Mouse (Mus musculus): ENCODE results near the gene Bicdl1. TPM values are rescaled to one million over a fixed set of nuclear protein-coding genes. Genes with fewer than 3 reads are reported as not detected.

The Bicdl1 gene
- polyA plus RNA-seq, 1 experiment from 2014 or later, result 13.7 TPM

- Histone ChIP-seq H3K36me3 (ENCODE audit: control insufficient read depth, insufficient read depth, low read length) (no peaks in the 10 kb centered on the region), H3K4me1 (ENCODE audit: control insufficient read depth, insufficient read depth, low read length) (no peaks in the 10 kb centered on the region), H3K27me3 (replicated peaks; ENCODE audit: control insufficient read depth, insufficient read depth, low read length) (no peaks in the 10 kb centered on the region), H3K9ac (ENCODE audit: low read depth, low read length) (no peak overlapping the region), H3K4me2 (ENCODE audit: low read depth, low read length) (no peak overlapping the region), H3K4me3 (ENCODE audit: low read depth, low read length) (no peak overlapping the region), H3K27ac (replicated peaks; ENCODE audit: low read depth, low read length) (no peak overlapping the region), H3K9me3 (ENCODE audit: control insufficient read depth, low read length) (no peaks in the 10 kb centered on the region)
- DNase-seq (ENCODE audit: low spot score) (no peak), ATAC-seq (ENCODE audit: low read depth) (no peak)
- whole genome bisulfite sequencing, result 78% methylated on average over 21 of the region's 21 CpGs
These were observed 9.0 kb downstream of the Bicdl1 start for GRCm38 (mm10) chr5:115722188-115722959.

GRCm38 (mm10) chr5:115720761-115721160 is 10.7 kb downstream of the Bicdl1 start:
- DNase-seq (ENCODE audit: low spot score) (no peak), ATAC-seq (ENCODE audit: low read depth) (no peak)
- H3K27me3 ChIP-seq (replicated peaks; ENCODE audit: control insufficient read depth, insufficient read depth, low read length), result no peaks in the 10 kb centered on the region
- no peak overlapping the region for H3K4me2 ChIP-seq (ENCODE audit: low read depth, low read length)
- H3K36me3 ChIP-seq (ENCODE audit: control insufficient read depth, insufficient read depth, low read length), result no peaks in the 10 kb centered on the region
- WGBS, result 50% methylated on average over 3 of the region's 3 CpGs
- no peak overlapping the region for H3K4me3 ChIP-seq (ENCODE audit: low read depth, low read length)
- no peak overlapping the region for H3K9ac ChIP-seq (ENCODE audit: low read depth, low read length)
- no peaks in the 10 kb centered on the region for H3K4me1 ChIP-seq (ENCODE audit: control insufficient read depth, insufficient read depth, low read length)
- no peaks in the 10 kb centered on the region for H3K9me3 ChIP-seq (ENCODE audit: control insufficient read depth, low read length)
- H3K27ac ChIP-seq (replicated peaks; ENCODE audit: low read depth, low read length), result no peak overlapping the region

DNA sequence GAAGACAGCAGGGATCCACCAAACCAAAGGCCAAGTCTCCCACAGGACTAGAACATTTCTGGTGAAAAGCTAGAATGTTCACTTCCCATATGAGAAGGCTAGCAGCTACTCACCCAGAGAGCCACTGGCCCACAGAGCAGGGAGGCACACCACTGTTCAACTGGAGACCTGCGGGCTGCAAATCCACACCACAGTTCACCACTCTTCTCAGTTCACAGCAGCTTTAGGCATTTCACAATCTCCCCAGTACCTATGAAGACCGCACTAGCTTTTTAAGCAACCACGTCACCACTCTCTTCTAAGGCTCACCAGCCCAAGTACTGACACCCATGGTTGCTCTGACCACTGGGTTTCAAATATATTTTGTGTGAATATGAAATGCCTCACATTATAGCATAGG is 13.7 kb downstream of the Bicdl1 start:
- H3K4me3 ChIP-seq (ENCODE audit: low read depth, low read length), result no peak overlapping the region
- H3K4me2 ChIP-seq (ENCODE audit: low read depth, low read length), result no peak overlapping the region
- H3K9me3 ChIP-seq (ENCODE audit: control insufficient read depth, low read length), result no peaks in the 10 kb centered on the region
- no peaks in the 10 kb centered on the region for H3K27me3 ChIP-seq (replicated peaks; ENCODE audit: control insufficient read depth, insufficient read depth, low read length)
- H3K4me1 ChIP-seq (ENCODE audit: control insufficient read depth, insufficient read depth, low read length), result no peaks in the 10 kb centered on the region
- no peak overlapping the region for H3K9ac ChIP-seq (ENCODE audit: low read depth, low read length)
- WGBS, result 94% methylated on average over 3 of the region's 3 CpGs
- DNase-seq (ENCODE audit: low spot score), result no peak
- H3K27ac ChIP-seq (replicated peaks; ENCODE audit: low read depth, low read length), result no peak overlapping the region
- H3K36me3 ChIP-seq (ENCODE audit: control insufficient read depth, insufficient read depth, low read length), result no peaks in the 10 kb centered on the region
- ATAC-seq (ENCODE audit: low read depth), result no peak

DNA sequence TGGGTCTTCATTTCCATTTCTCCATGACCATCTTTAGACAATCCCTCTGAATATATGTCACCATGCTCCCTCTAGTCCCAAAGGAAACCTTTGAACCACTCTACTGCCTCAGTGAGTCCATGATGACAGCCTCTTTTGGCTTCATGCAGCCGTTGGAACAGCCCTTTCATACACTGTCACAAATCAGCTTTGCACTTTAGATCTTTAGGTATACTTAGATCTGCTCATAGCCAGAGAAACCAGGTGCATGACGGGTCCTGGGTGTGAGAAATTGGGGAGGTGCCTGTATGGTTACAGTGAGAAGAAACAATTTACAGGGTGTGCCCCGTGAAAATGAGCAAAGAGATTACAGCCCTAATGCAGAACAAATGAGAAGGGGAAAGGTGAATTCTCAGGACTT is 14.3 kb downstream of the Bicdl1 start:
- no peaks in the 10 kb centered on the region for H3K36me3 ChIP-seq (ENCODE audit: control insufficient read depth, insufficient read depth, low read length)
- H3K27me3 ChIP-seq (replicated peaks; ENCODE audit: control insufficient read depth, insufficient read depth, low read length), result no peaks in the 10 kb centered on the region
- H3K4me3 ChIP-seq (ENCODE audit: low read depth, low read length), result no peak overlapping the region
- H3K4me1 ChIP-seq (ENCODE audit: control insufficient read depth, insufficient read depth, low read length), result no peaks in the 10 kb centered on the region
- H3K4me2 ChIP-seq (ENCODE audit: low read depth, low read length), result no peak overlapping the region
- DNase-seq (ENCODE audit: low spot score), result no peak
- H3K27ac ChIP-seq (replicated peaks; ENCODE audit: low read depth, low read length), result no peak overlapping the region
- no peak overlapping the region for H3K9ac ChIP-seq (ENCODE audit: low read depth, low read length)
- ATAC-seq (ENCODE audit: low read depth), result no peak
- H3K9me3 ChIP-seq (ENCODE audit: control insufficient read depth, low read length), result no peaks in the 10 kb centered on the region
- 79% methylated on average over 3 of the region's 3 CpGs for WGBS

- WGBS, result 66% methylated on average over 6 of the region's 6 CpGs
- Histone ChIP-seq H3K4me2 (ENCODE audit: low read depth, low read length) (no peak overlapping the region), H3K27me3 (replicated peaks; ENCODE audit: control insufficient read depth, insufficient read depth, low read length) (no peaks in the 10 kb centered on the region), H3K9ac (ENCODE audit: low read depth, low read length) (no peak overlapping the region), H3K27ac (replicated peaks; ENCODE audit: low read depth, low read length) (no peak overlapping the region), H3K4me3 (ENCODE audit: low read depth, low read length) (no peak overlapping the region), H3K9me3 (ENCODE audit: control insufficient read depth, low read length) (no peaks in the 10 kb centered on the region), H3K36me3 (ENCODE audit: control insufficient read depth, insufficient read depth, low read length) (no peaks in the 10 kb centered on the region), H3K4me1 (ENCODE audit: control insufficient read depth, insufficient read depth, low read length) (no peaks in the 10 kb centered on the region)
- ATAC-seq (ENCODE audit: low read depth) (no peak), DNase-seq (ENCODE audit: low spot score) (no peak)
These were observed 15.0 kb downstream of the Bicdl1 start for GRCm38 (mm10) chr5:115716426-115716825.

GRCm38 (mm10) chr5:115714761-115715160 is 16.7 kb downstream of the Bicdl1 start:
- no peaks in the 10 kb centered on the region for H3K9me3 ChIP-seq (ENCODE audit: control insufficient read depth, low read length)
- 84% methylated on average over 7 of the region's 7 CpGs for WGBS

DNA sequence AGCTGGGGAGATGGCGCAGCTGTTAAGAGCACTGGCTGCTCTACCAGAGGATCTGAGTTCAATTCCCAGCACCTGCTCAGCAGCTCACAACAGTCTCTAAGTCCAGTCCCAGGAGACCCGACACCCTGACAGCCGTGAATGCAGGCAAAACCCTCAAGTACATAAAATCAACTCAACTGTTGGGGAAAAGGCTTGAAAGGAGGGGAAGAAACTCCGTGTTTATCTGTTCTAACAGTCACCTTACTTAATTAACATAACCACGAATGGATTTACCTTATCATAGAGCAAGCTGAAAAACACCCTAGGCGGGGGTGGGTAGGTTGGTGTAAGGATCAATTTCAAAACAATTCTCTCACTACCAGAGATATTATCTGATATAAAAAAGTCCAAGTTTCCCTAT is 18.9 kb downstream of the Bicdl1 start:
- Histone ChIP-seq H3K9ac (ENCODE audit: low read depth, low read length) (no peak overlapping the region), H3K9me3 (ENCODE audit: control insufficient read depth, low read length) (no peaks in the 10 kb centered on the region), H3K27ac (replicated peaks; ENCODE audit: low read depth, low read length) (no peak overlapping the region), H3K4me3 (ENCODE audit: low read depth, low read length) (no peak overlapping the region), H3K4me2 (ENCODE audit: low read depth, low read length) (no peak overlapping the region), H3K4me1 (ENCODE audit: control insufficient read depth, insufficient read depth, low read length) (no peaks in the 10 kb centered on the region), H3K36me3 (ENCODE audit: control insufficient read depth, insufficient read depth, low read length) (no peaks in the 10 kb centered on the region), H3K27me3 (replicated peaks; ENCODE audit: control insufficient read depth, insufficient read depth, low read length) (no peaks in the 10 kb centered on the region)
- no peak for DNase-seq (ENCODE audit: low spot score)
- ATAC-seq (ENCODE audit: low read depth), result no peak
- 72% methylated on average over 6 of the region's 6 CpGs for WGBS

More at GRCm38 (mm10) chr5:115714761-115715160, 16.7 kb downstream of the Bicdl1 start:
- Histone ChIP-seq H3K9ac (ENCODE audit: low read depth, low read length) (no peak overlapping the region), H3K4me3 (ENCODE audit: low read depth, low read length) (no peak overlapping the region), H3K36me3 (ENCODE audit: control insufficient read depth, insufficient read depth, low read length) (no peaks in the 10 kb centered on the region), H3K4me2 (ENCODE audit: low read depth, low read length) (no peak overlapping the region), H3K27ac (replicated peaks; ENCODE audit: low read depth, low read length) (no peak overlapping the region), H3K27me3 (replicated peaks; ENCODE audit: control insufficient read depth, insufficient read depth, low read length) (no peaks in the 10 kb centered on the region), H3K4me1 (ENCODE audit: control insufficient read depth, insufficient read depth, low read length) (no peaks in the 10 kb centered on the region)
- DNase-seq (ENCODE audit: low spot score) (no peak), ATAC-seq (ENCODE audit: low read depth) (no peak)

DNA sequence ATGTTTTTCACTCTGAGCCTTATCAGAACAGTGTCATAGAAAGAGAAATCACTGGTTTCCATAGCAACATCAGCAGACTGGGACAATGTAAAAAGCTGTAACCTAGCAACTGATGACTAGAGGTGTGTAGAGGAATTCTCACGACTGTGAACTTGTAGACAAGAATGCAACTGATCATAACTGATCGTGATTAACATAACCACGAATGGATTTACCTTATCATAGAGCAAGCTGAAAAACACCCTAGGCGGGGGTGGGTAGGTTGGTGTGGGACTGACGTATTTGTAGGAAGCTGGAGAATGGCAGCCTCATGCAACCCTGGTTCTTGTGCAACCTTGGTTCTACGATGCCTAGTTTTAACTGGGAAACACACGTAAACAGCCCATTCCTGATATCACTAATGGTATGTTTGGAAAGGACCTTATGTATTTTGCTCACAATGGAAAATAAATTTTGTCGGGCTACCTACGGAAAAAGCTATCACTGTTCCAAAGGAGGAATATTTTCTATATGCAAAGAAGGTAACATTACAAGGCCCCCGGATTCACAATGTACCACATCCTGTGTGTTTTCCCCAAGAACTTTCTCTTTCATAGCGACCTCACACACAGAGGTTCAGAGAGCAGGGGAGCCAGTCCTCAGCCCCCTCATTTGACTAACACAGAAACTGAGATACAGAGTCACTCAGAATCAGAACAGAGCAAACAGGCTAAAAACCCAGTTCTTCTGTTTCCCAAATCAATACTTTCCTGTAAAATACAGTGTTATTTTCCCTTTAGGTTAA is 19.6 kb downstream of the Bicdl1 start:
- H3K9me3 ChIP-seq (ENCODE audit: control insufficient read depth, low read length), result no peaks in the 10 kb centered on the region
- DNase-seq (ENCODE audit: low spot score) (no peak), ATAC-seq (ENCODE audit: low read depth) (no peak)
- 85% methylated on average over 11 of the region's 11 CpGs for WGBS
- H3K4me3 ChIP-seq (ENCODE audit: low read depth, low read length), result no peak overlapping the region
- H3K36me3 ChIP-seq (ENCODE audit: control insufficient read depth, insufficient read depth, low read length), result no peaks in the 10 kb centered on the region
- H3K4me1 ChIP-seq (ENCODE audit: control insufficient read depth, insufficient read depth, low read length), result no peaks in the 10 kb centered on the region
- H3K27ac ChIP-seq (replicated peaks; ENCODE audit: low read depth, low read length), result no peak overlapping the region
- H3K9ac ChIP-seq (ENCODE audit: low read depth, low read length), result no peak overlapping the region
- H3K4me2 ChIP-seq (ENCODE audit: low read depth, low read length), result no peak overlapping the region
- no peaks in the 10 kb centered on the region for H3K27me3 ChIP-seq (replicated peaks; ENCODE audit: control insufficient read depth, insufficient read depth, low read length)
